Mouse (Mus musculus) cerebellum, adult 2 months (tissue): Measurements from ENCODE around the gene Armc3. TPM values are rescaled to one million over a fixed set of nuclear protein-coding genes. Genes with fewer than 3 reads are reported as not detected.

Experiments used
- DNase-seq, 2 experiments: peaks; one replicate each; pipeline ENCODE4 v3.0.0; 2021
- H3K27ac ChIP-seq: fragments of 200-500 bp; 2 replicates; pipeline ENCODE4 v1.5.1; 2012; ENCODE audit warnings: low read length, control low read depth, inconsistent platforms; ENCODE audit not compliant: insufficient read depth
- H3K27me3 ChIP-seq: fragments of 200-500 bp; 2 replicates; pipeline ENCODE4 v1.6.1; 2012; ENCODE audit warnings: inconsistent platforms, mild to moderate bottlenecking, low read length, moderate library complexity; ENCODE audit not compliant: control insufficient read depth, insufficient read depth
- H3K4me1 ChIP-seq: fragments of 200-500 bp; 2 replicates; pipeline ENCODE4 v1.6.1; 2011; ENCODE audit warnings: low read length; ENCODE audit not compliant: control insufficient read depth, insufficient read depth
- H3K4me3 ChIP-seq: fragments of 200-500 bp; replicated peaks from 2 replicates; pipeline ENCODE3; 2011; ENCODE audit warnings: mild to moderate bottlenecking, low read depth, low read length, control low read depth; ENCODE audit not compliant: insufficient read depth
- CTCF ChIP-seq: fragments of 200-500 bp; IDR thresholded peaks from 2 replicates; pipeline ENCODE4 v1.5.1; 2011; ENCODE audit warnings: low read depth, mild to moderate bottlenecking, control low read depth, low read length, moderate library complexity, borderline replicate concordance; ENCODE audit not compliant: insufficient read depth
- POLR2A ChIP-seq: fragments of 200-500 bp; IDR thresholded peaks from 2 replicates; pipeline ENCODE4 v1.6.1; 2011; ENCODE audit warnings: low read length, control low read depth, borderline replicate concordance; ENCODE audit not compliant: insufficient read depth
- WGBS: fragments of 180-500 bp; shearing (Covaris S2); methylation state at CpG from one replicate; pipeline ENCODE4 v1.1.7; 2018; 5-methylcytosine and 5-hydroxymethylcytosine counted together
- polyA plus RNA-seq: library from polyadenylated mRNA; depleted of rRNA; stranded (reverse); fragments of >200 nt; gene quantifications from 2 replicates; pipeline ENCODE4 v1.2.3, GENCODE M21; 2012; rRNA removed

Armc3 gene
- 0.11 and 0.29 TPM in 2 replicates for polyA plus RNA-seq

GRCm38 (mm10) chr2:19198452-19199365 is at the start of gene Armc3:
TSS of gene Armc3 (plus strand) at chr2:19199302.
- H3K27ac ChIP-seq: no peak within 1 kb of the TSS

GRCm38 (mm10) chr2:19152687-19153086 is 46.4 kb upstream of the Armc3 start:
- DNase-seq: no peak
- Histone ChIP-seq H3K4me1 (no peaks in the 10 kb centered on the region), H3K27me3 (no peaks in the 10 kb centered on the region), H3K27ac (no peak overlapping the region), H3K4me3 (no peak overlapping the region)
- 22% methylated on average over 1 of the region's 1 CpGs for WGBS
- TF ChIP-seq CTCF: no peak
- no peak for TF ChIP-seq POLR2A

More at GRCm38 (mm10) chr2:19198452-19199365, at the start of gene Armc3:
- TF ChIP-seq POLR2A: no peak
- no peak for TF ChIP-seq CTCF
- Histone ChIP-seq H3K4me3 (peak within 1 kb of the TSS; percentile 29), H3K27me3 (no peaks in the 10 kb centered on the region), H3K4me1 (no peaks in the 10 kb centered on the region)
- WGBS: 19% methylated on average over 24 of the region's 24 CpGs
- DNase-seq: peak; percentile 9 to 21

GRCm38 (mm10) chr2:19156176-19156575 is 42.9 kb upstream of the Armc3 start:
- peak in 1 of 2 experiments; percentile 6 for DNase-seq
- peak; percentile 25; the same call in 1 of the 2 replicates for TF ChIP-seq CTCF
- no peak for TF ChIP-seq POLR2A

GRCm38 (mm10) chr2:19159539-19159938 is 39.6 kb upstream of the Armc3 start:
- 12% methylated on average over 5 of the region's 5 CpGs for WGBS
- H3K27ac ChIP-seq: no peak overlapping the region
- no peak overlapping the region for H3K4me3 ChIP-seq
- DNase-seq: no peak
- no peaks in the 10 kb centered on the region for H3K4me1 ChIP-seq
- no peaks in the 10 kb centered on the region for H3K27me3 ChIP-seq
- TF ChIP-seq CTCF: no peak
- no peak for TF ChIP-seq POLR2A

More at GRCm38 (mm10) chr2:19156176-19156575, 42.9 kb upstream of the Armc3 start:
- Histone ChIP-seq H3K27ac (no peak overlapping the region), H3K4me3 (no peak overlapping the region), H3K4me1 (no peaks in the 10 kb centered on the region), H3K27me3 (no peaks in the 10 kb centered on the region)
- WGBS: 46% methylated on average over 4 of the region's 4 CpGs

- no peak for DNase-seq
- Histone ChIP-seq H3K4me1 (no peaks in the 10 kb centered on the region), H3K4me3 (no peak overlapping the region), H3K27ac (no peak overlapping the region), H3K27me3 (no peaks in the 10 kb centered on the region)
- 13% methylated on average over 8 of the region's 8 CpGs for WGBS
- TF ChIP-seq CTCF (no peak), POLR2A (no peak)
Observed at GRCm38 (mm10) chr2:19160368-19161114, 38.6 kb upstream of the Armc3 start.

- H3K4me1 ChIP-seq: no peaks in the 10 kb centered on the region
- no peak overlapping the region for H3K27ac ChIP-seq
- DNase-seq: no peak
- no peak for TF ChIP-seq CTCF
- no peak for TF ChIP-seq POLR2A
- H3K27me3 ChIP-seq: no peaks in the 10 kb centered on the region
- no peak overlapping the region for H3K4me3 ChIP-seq
- 75% methylated on average over 1 of the region's 1 CpGs for WGBS
Observed at GRCm38 (mm10) chr2:19164234-19164633, 34.9 kb upstream of the Armc3 start.

GRCm38 (mm10) chr2:19176827-19177236 is 22.3 kb upstream of the Armc3 start:
- no peak overlapping the region for H3K4me3 ChIP-seq
- no peaks in the 10 kb centered on the region for H3K27me3 ChIP-seq
- no peak overlapping the region for H3K27ac ChIP-seq
- TF ChIP-seq POLR2A (no peak), CTCF (no peak)
- no peaks in the 10 kb centered on the region for H3K4me1 ChIP-seq
- no peak for DNase-seq
- 13% methylated on average over 1 of the region's 1 CpGs for WGBS
